Mouse (Mus musculus) intestine, postnatal 0 days (tissue): ENCODE measurements around the gene Htr5a. TPM values are rescaled to one million over a fixed set of nuclear protein-coding genes. Genes with fewer than 3 reads are reported as not detected.
A peak's percentile ranks its signal among the peaks of the same experiment; 100 is the strongest.

ENCODE experiments used
- ATAC-seq: fragments of 200-750 bp; cut with Nextera tagmentation; 2 replicates; pipeline ENCODE4 v1.8.0; 2017; ENCODE audit warnings: mild to moderate bottlenecking, moderate TSS enrichment, moderate library complexity
- H3K27ac ChIP-seq: fragments of 300-500 bp; sonication (generic); 2 replicates; pipeline ENCODE4 v1.5.1; 2014; ENCODE audit warnings: mild to moderate bottlenecking, low read depth, low read length, moderate library complexity
- H3K27me3 ChIP-seq: fragments of 300-500 bp; sonication (generic); replicated peaks from 2 replicates; pipeline ENCODE4 v1.6.1; 2014; ENCODE audit warnings: low read length, mixed read lengths; ENCODE audit not compliant: control insufficient read depth, insufficient read depth
- H3K36me3 ChIP-seq: fragments of 300-500 bp; sonication (generic); 2 replicates; pipeline ENCODE4 v1.6.1; 2014; ENCODE audit warnings: mild to moderate bottlenecking, moderate library complexity; ENCODE audit not compliant: control insufficient read depth, insufficient read depth
- H3K4me1 ChIP-seq: fragments of 300-500 bp; sonication (generic); replicated peaks from 2 replicates; pipeline ENCODE4 v1.6.1; 2014; ENCODE audit warnings: antibody characterized with exemption, low read length, mixed read lengths; ENCODE audit not compliant: control insufficient read depth, insufficient read depth
- H3K4me2 ChIP-seq: fragments of 300-500 bp; sonication (generic); replicated peaks from 2 replicates; pipeline ENCODE4 v1.6.1; 2014; ENCODE audit warnings: low read depth, mild to moderate bottlenecking, moderate library complexity
- H3K4me3 ChIP-seq: fragments of 300-500 bp; sonication (generic); 2 replicates; pipeline ENCODE4 v1.5.1; 2014; ENCODE audit warnings: low read depth, low read length
- H3K9ac ChIP-seq: fragments of 300-500 bp; sonication (generic); 2 replicates; pipeline ENCODE4 v1.6.1; 2014; ENCODE audit warnings: mild to moderate bottlenecking, low read depth, low read length
- H3K9me3 ChIP-seq: fragments of 300-500 bp; sonication (generic); 2 replicates; pipeline ENCODE4 v1.6.1; 2016; ENCODE audit warnings: mixed run types; ENCODE audit not compliant: control insufficient read depth
- CTCF ChIP-seq: sonication (generic); IDR thresholded peaks from 2 replicates; pipeline ENCODE4 v1.5.1; 2016; ENCODE audit warnings: low read depth, mild to moderate bottlenecking, control low read depth, antibody characterized with exemption, moderate library complexity
- WGBS: fragments of 180-500 bp; shearing (Covaris S2); extraction: QIAGEN DNeasy Blood & Tissue Kit; methylation state at CpG from one replicate; pipeline ENCODE4 v1.1.7; 2014; 5-methylcytosine and 5-hydroxymethylcytosine counted together
- polyA plus RNA-seq: library from polyadenylated mRNA; unstranded; fragments of >200 nt; fragmentation: Nextera tagmentation; extraction: Ambion mirVana; gene quantifications from 2 replicates; pipeline ENCODE4 v1.2.1, GENCODE M21; 2015

The Htr5a gene
- polyA plus RNA-seq: not detected in 2 replicates

DNA sequence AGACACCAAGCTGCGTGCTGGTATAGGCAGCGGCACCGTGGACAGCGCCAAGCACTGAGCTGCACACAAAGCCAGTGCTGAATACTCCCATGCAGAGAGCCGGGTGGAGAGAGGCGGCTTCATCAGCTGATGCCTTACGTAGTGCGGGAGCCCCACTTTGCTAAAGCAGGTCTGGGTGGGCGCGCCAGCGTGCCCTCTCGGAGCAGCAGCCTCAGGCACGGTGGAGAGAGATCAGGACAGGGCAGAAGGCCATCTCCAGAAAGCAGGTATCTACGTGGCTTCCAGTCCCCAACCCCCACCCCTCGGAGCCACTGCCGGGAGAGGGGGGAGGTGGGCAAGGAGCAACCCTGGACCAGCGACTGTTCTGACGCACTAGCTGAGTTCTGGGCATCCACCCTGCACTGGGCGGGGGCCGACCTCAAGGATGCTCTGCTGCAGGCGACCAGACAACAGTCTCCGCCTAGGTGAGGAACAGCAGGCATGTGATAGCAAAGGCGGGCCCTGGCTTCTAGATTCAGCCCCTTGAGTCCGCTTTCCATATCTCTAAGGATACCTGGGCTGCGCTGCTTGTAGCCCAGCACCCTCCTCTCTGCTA lies at the start of gene Htr5a:
Gene Htr5a (plus strand): TSS at position 449 of the 595 bp plus-strand sequence.
- 3% methylated on average over 25 of the region's 25 CpGs for WGBS
- no peak within 1 kb of the TSS for H3K4me2 ChIP-seq

DNA sequence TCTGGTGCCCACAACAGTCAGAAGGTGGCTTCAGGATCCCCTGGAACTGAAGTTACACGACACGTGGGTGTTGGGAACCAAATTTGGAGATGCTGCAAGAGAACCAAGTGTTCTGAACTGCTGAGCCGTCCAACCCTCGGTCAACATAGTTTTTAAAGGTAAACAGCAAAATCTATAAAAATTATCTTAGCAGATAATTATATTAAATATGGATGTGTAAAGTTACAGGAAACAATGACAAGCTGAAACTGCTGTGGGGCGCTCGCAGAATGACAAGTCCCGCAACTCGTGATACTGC lies 49.8 kb upstream of the Htr5a start:
- Histone ChIP-seq H3K4me3 (peak overlapping the region; percentile 70), H3K4me2 (peak overlapping the region; percentile 67), H3K9ac (peak overlapping the region; percentile 65), H3K36me3 (peaks cover 14% of the 10 kb centered on the region), H3K27me3 (no peaks in the 10 kb centered on the region), H3K4me1 (no peaks in the 10 kb centered on the region), H3K9me3 (no peaks in the 10 kb centered on the region), H3K27ac (peak overlapping the region; percentile 88)
- no peak for TF ChIP-seq CTCF
- no peak for ATAC-seq
- 7% methylated on average over 8 of the region's 8 CpGs for WGBS

More for the DNA sequence above, at the start of gene Htr5a:
- H3K9ac ChIP-seq: no peak within 1 kb of the TSS
- no peak for TF ChIP-seq CTCF
- peaks cover 12% of the 10 kb centered on the region for H3K27me3 ChIP-seq
- H3K4me1 ChIP-seq: no peaks in the 10 kb centered on the region
- no peaks in the 10 kb centered on the region for H3K9me3 ChIP-seq
- no peak; the same call in 1 of the 2 replicates for ATAC-seq
- H3K36me3 ChIP-seq: no peaks in the 10 kb centered on the region
- no peak within 1 kb of the TSS for H3K4me3 ChIP-seq
- no peak within 1 kb of the TSS for H3K27ac ChIP-seq

DNA sequence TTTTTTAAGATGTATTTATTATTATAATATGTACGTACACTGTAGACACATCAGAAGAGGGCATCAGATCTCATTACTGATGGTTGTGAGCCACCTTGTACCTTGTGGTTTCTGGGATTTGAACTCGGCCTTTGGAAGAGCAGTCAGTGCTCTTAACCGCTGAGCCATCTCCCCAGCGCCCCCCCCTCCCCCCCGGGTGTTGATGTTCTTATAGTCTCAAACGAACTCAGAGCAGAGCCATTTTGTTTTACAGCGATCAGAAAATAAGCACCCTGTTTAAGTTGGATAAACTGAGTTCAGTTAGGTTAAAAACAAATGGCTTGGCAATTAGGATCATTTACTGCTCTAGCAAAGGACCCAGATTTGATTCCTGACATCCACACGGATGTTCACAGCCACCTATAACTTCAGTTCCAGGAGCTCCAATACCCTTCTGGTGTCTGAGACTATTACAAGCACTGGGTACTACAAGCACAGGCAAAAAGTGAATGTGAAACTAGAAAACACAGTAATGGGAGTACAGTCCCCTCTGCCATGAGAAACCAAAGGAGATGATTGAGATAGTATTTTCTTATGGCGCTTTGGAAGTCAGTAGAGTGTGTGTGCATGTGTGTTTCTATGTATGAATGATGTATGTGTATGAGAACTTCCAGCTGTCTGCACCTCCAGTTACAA lies 49.3 kb upstream of the Htr5a start:
- Histone ChIP-seq H3K9me3 (no peaks in the 10 kb centered on the region), H3K27ac (no peak overlapping the region), H3K4me3 (no peak overlapping the region), H3K9ac (peak overlapping the region; percentile 65; the same call in 1 of the 2 replicates), H3K36me3 (peaks cover 9% of the 10 kb centered on the region), H3K4me1 (no peaks in the 10 kb centered on the region), H3K4me2 (peak overlapping the region; percentile 67), H3K27me3 (no peaks in the 10 kb centered on the region)
- ATAC-seq: no peak
- no peak for TF ChIP-seq CTCF
- WGBS: 45% methylated on average over 9 of the region's 9 CpGs

DNA sequence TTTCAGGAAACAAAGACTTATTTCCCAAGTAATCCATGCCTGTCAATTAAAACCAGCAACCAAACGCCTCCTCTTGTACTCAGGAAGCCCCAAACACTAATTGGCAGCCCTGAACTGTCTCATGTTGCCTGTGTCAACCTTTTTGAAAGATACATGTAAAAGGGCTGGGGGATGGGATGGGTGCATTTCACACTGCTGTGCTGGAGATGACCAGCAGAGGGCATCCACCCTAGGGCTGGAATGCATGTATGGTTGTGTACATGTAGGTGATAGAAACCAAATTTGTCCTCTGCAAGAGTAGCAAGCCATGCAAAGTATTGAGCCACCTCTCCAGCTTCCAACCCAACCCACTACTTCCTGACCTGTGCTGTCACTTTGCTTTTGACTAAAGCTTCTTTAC lies 48.0 kb upstream of the Htr5a start:
- ATAC-seq: no peak
- H3K36me3 ChIP-seq: no peaks in the 10 kb centered on the region
- peak; percentile 90 for TF ChIP-seq CTCF

DNA sequence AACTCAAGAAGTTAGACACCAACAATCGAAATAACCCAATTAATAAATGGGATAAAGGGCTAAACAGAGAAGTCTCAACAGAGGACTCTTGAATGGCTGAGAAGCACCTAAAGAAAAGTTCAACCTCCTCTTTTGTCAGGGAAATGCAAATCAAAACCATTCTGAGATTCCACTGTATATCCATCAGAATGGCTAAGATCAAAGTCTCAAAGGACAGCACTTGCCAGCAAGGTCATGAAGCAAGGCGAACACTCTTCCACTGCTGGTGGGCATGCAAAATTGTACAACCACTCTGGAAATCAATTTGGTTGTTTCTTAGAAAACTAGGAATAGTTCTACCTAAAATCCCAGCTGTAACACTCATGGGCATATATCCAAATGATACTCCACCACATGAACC lies 27.7 kb upstream of the Htr5a start:
- no peak overlapping the region for H3K4me2 ChIP-seq
- no peak overlapping the region for H3K4me3 ChIP-seq
- 86% methylated on average over 2 of the region's 2 CpGs for WGBS

More for the DNA sequence above, 48.0 kb upstream of the Htr5a start:
- H3K27me3 ChIP-seq: no peaks in the 10 kb centered on the region
- H3K4me3 ChIP-seq: no peak overlapping the region
- H3K9me3 ChIP-seq: no peaks in the 10 kb centered on the region
- no peak overlapping the region for H3K4me2 ChIP-seq
- no peak overlapping the region for H3K9ac ChIP-seq
- 13% methylated on average over 1 of the region's 1 CpGs for WGBS
- H3K4me1 ChIP-seq: no peaks in the 10 kb centered on the region
- H3K27ac ChIP-seq: no peak overlapping the region

DNA sequence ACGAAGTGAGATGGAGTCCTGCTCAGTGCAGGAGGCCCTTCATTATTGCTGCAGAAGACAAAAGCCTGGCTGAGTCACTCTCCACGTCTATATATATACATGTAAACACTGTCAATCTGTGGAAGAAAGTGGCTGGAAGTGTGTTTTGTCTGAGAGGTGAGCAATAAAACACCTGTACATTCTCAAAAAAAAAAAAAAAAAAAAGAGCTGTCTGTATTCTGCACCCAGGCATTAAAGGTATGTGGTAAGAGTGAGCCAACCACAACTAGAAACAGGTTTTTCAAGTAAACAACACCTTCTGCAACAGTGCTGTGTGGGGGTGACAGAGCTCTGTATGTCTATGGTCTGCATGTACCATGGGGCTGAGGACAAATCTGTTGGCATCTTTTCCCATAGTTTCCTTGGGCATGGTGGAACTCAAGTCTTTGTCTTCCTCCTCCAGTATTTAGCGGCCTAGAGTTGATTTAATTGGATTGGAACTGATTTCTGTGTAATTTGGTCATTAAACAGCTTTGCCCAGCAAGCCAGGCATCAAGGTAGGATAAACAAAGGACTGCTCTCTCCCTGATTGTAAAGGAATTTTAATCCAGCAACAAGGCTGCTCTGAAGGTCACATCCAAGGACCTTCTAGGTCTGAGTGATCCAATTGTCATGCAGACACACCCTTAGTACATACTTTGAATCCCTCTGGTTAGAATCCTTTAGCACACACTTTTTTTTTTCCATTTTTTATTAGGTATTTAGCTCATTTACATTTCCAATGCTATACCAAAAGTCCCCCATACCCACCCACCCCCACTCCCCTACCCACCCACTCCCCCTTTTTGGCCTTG lies 22.9 kb upstream of the Htr5a start:
- no peaks in the 10 kb centered on the region for H3K27me3 ChIP-seq
- H3K27ac ChIP-seq: no peak overlapping the region
- ATAC-seq: no peak
- H3K4me2 ChIP-seq: no peak overlapping the region
- H3K9ac ChIP-seq: no peak overlapping the region
- no peaks in the 10 kb centered on the region for H3K36me3 ChIP-seq
- H3K4me3 ChIP-seq: no peak overlapping the region
- H3K4me1 ChIP-seq: no peaks in the 10 kb centered on the region
- TF ChIP-seq CTCF: no peak
- H3K9me3 ChIP-seq: no peaks in the 10 kb centered on the region
- 46% methylated on average over 3 of the region's 3 CpGs for WGBS

More for the DNA sequence above, 27.7 kb upstream of the Htr5a start:
- H3K27ac ChIP-seq: no peak overlapping the region
- H3K36me3 ChIP-seq: no peaks in the 10 kb centered on the region
- no peaks in the 10 kb centered on the region for H3K9me3 ChIP-seq
- H3K9ac ChIP-seq: no peak overlapping the region
- no peaks in the 10 kb centered on the region for H3K27me3 ChIP-seq
- H3K4me1 ChIP-seq: no peaks in the 10 kb centered on the region
- TF ChIP-seq CTCF: no peak
- ATAC-seq: no peak
